Mouse (Mus musculus) ovary, adult 18-20 months (tissue): ENCODE measurements around the gene Sbds.

Source experiments
- DNase-seq: peaks from one replicate; pipeline ENCODE4 v3.0.0; 2022; ENCODE audit warnings: low spot score, mixed read lengths

Sbds gene

GRCm38 (mm10) chr5:130200233-130201029 is 54.9 kb downstream of the Sbds start:
- no peak for DNase-seq

- no peak for DNase-seq
Observed at GRCm38 (mm10) chr5:130197981-130198380, 57.3 kb downstream of the Sbds start.

- no peak for DNase-seq
Observed at GRCm38 (mm10) chr5:130197454-130197853, 57.9 kb downstream of the Sbds start.

- no peak for DNase-seq
Observed at GRCm38 (mm10) chr5:130196307-130196706, 59.0 kb downstream of the Sbds start.
